Mouse (Mus musculus): ENCODE results near the gene A830018L16Rik.

GRCm38 (mm10) chr1:11395408-11395807 is 18.5 kb upstream of the A830018L16Rik start:
- TF ChIP-seq MAFK (IDR thresholded peaks at IDR 0.05; ENCODE audit: borderline replicate concordance, low read depth, low read length) (no peak), POLR2AphosphoS5 (IDR thresholded peaks at IDR 0.05; ENCODE audit: borderline replicate concordance, low read depth, low read length) (no peak), POLR2A (IDR thresholded peaks at IDR 0.05; ENCODE audit: control insufficient read depth in 1 of 2, insufficient read depth in 1 of 2, low read depth in 1 of 2, low read length in 2 of 2, poor library complexity in 1 of 2) (no peak), ZMIZ1 (IDR thresholded peaks at IDR 0.05; ENCODE audit: low read depth, low read length) (no peak), MAX (IDR thresholded peaks at IDR 0.05; ENCODE audit: low read length) (no peak), CTCF (IDR thresholded peaks at IDR 0.05 in 2 of 3, conservative IDR thresholded peaks at IDR 0.05 in 1 of 3; ENCODE audit: control insufficient read depth in 1 of 3, insufficient read depth in 1 of 3, low read depth in 2 of 3, low read length in 3 of 3, poor library complexity in 1 of 3, severe bottlenecking in 1 of 3) (no peak), ZC3H11A (IDR thresholded peaks at IDR 0.05; ENCODE audit: low read depth, low read length) (no peak), MYB (IDR thresholded peaks at IDR 0.05; ENCODE audit: low read depth, low read length) (no peak), GABPA (IDR thresholded peaks at IDR 0.05; ENCODE audit: low read depth, low read length) (no peak), POLR2AphosphoS2 (IDR thresholded peaks at IDR 0.05; ENCODE audit: low read length) (no peak), CHD2 (IDR thresholded peaks at IDR 0.05; ENCODE audit: low read length) (no peak)
